Mouse (Mus musculus): ENCODE measurements around the gene Camk1d.

Camk1d gene

DNA sequence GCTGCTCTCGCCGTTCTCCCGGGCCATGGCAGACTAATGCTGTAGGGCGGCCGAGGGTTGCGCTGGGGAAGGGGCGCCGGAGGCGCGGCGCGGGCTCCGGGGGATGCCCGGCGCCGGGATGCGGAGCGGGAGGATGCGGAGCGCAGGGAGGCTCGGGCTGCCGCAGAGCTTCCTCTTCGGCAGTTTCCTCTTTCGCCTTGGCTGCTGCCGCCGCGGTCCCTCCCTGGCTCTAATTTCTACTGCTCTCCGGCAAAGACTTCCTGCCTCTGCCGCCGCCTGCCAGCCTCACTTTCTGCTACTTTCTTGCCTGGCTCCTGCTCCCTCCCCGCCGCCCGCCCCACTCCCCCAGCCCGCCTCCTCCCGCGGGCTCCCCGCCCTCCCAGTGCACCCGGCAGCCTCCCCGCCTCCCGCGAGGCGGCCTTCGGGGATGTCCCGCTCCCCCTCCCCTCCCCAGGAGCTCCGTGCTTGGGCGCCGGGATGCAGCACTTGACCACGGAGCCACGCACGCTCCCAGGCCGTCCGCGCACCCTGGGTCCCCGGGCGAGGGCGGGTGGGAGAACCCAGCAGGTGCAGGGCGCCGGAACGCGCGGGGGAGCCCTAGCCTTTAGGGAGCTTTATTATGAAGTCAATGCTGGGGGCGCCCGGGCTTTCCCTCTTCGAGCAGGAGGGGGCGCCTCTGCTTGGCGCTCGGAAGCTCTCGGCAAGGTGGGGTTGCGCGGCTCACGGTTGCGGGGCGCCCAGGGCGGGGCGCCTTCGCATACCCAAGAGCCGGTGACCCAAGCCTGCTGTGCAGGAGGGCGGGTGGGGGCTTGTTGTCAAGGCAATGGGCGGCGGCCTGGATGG is at the start of gene Camk1d:
Gene Camk1d (minus strand): TSS at position 305 of the 843 bp plus-strand sequence.
- peak; percentile 81 for DNase-seq (ENCODE audit: low spot score)

GRCm38 (mm10) chr2:5762031-5762430 is 47.7 kb upstream of the Camk1d start:
- no peak for DNase-seq (ENCODE audit: low spot score)

- no peak for DNase-seq (ENCODE audit: low spot score)
Observed at GRCm38 (mm10) chr2:5760479-5761008, 46.2 kb upstream of the Camk1d start.

- DNase-seq (ENCODE audit: low spot score) = no peak
Observed at GRCm38 (mm10) chr2:5758569-5758968, 44.3 kb upstream of the Camk1d start.

DNA sequence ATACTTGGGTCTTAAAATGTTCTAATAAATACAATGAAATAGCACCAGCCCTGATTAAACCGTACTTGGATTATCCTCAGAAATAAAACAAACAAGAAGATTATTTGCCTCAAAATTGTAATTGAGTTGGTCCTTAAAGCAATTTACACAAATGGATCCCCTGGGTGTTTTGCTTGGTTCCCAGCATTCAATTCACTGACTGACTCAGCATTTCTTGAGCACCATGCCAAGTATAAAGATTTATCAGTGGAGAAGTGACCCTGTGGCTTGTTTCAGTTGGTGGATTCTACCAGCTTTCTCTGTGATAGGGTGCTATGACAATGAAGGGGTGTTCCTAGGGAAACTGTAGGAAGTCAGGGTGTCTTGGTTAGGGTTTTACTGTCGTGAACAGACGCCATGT is 36.6 kb upstream of the Camk1d start:
- DNase-seq (ENCODE audit: low spot score) = no peak

DNA sequence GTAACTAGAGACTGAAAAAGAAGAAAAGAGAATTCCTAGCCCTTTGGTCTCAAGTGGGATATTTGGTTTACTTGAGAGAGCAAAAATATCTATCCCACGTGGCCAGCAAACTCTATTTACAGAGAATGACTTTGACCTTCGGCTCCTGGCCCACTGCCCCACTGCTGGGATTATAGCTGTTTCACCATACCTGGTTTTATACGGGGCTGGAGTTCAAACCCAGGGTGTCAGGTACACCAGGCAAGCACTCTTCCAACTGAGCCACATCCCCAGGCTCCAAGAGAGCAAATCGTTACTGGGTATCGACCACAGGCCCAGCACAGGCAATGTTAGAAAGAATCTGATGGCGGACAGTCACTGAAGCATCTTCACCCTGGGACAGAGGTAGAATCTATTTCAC is 34.9 kb upstream of the Camk1d start:
- no peak for DNase-seq (ENCODE audit: low spot score)

DNA sequence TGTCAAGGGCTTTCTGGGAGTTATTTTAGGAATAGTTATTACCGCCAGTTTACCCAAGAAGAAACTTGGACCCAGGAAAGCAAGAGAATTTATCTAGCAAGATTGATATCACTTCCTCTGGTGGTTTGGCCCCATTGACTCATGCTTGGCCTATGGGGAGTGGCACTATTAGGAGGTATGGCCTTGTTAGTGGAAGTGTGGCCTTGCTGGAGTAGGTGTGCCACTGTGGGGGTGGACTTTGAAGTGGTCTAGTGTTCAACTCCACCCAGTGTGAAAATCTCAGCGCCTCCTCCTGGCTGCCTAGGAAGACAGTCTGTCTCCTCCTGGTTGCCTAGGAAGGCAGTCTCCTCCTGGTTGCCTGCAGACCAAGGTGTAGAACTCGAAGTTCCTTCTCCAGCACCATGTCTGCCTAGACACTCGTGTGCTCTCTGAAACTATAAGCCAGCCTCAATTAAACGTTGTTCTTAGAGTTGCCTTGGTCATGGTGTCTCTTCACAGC is 33.3 kb upstream of the Camk1d start:
- no peak for DNase-seq (ENCODE audit: low spot score)

DNA sequence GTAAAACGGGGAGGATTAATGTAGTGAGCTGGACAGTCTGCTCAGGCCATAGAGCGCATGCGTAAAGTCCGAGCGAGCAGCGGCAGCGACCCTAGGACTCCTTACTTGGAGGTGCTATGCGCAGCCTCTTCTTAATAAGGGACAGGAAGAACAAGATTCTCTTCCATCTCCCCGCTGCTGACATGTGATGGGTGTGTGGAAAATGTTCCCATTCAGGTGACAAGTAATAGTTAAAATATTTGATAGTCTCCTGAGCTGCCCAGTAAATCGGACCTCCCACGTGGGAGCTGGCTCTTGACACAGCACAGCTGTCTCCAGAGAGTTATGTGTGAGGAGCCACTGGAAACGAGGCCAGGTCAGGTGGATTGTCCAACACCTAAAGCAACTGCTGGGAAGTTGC is 32.2 kb upstream of the Camk1d start:
- DNase-seq (ENCODE audit: low spot score) = no peak

DNA sequence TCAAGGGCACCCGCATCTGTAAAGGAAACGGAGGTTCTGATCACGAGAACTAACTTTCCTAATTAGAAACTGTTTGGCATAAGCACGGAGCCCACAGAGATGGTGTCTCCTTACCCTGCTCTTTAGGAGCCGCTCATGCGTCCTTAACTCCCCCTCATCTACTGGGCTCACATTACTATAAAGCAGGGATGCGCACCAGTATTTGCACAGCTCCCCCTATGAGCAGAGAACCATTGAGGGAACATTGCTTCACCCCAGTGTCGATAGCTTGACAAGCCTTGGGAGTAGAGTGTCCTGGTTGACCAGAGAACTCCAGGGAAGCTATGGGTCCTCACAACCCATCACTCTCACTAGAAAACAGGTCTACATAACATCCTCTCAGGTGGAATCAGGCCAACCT is 29.6 kb upstream of the Camk1d start:
- no peak for DNase-seq (ENCODE audit: low spot score)

- no peak for DNase-seq (ENCODE audit: low spot score)
Observed at GRCm38 (mm10) chr2:5740913-5741312, 26.6 kb upstream of the Camk1d start.

DNA sequence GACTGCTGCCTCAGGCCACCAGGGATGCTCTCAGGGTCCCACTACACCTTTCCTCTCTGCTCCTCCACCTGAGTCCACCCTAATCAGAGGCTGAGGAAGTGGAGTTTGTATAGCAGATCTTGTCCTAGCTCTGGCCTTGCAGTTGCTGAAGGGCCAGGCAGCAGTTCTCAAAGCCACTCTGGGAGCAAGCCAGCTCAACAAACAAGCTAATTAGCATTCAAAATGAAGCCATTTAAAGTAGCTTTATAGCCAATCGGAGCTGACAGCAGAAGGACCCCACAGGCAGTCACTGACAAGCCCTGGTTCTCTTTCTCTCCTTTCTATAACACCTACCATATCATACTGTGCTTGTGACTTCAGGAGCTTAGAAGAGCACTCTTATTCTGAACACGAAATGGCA is 21.6 kb upstream of the Camk1d start:
- no peak for DNase-seq (ENCODE audit: low spot score)

DNA sequence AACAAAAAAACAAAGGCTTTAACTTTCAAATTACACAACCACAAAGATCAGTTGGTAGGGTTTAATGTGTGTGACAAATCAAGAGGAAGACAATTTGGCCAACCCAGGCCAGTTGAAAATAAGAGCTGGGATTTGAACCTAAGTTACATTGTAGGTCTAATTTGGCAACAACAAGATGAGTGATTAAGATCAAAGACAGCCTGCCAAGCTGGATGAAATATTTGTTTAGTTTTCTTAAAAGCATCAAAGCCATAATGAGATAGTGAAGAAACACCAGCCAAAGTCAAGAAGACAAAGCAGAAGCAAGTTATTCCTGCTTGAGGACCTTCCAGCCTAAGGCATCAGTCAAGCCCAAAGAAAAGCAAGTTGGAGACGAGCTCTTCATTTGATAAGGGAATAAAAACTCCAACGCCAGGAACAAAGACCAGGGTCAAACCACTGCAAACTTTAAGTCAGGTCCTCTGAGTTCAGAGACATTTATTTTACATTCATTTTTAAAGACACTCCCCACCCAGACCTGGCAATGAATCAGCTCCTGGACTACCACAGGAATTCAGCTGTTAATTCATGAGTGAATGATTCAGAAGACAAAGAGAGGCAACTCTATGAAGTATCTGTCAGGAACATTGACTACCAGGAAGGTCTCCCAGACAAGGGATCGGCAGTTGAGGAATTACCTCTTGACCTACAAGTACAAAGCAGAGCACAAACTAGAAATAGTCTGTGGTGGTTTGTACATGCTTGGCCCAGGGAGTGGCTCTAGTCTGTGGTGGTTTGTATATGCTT is 19.2 kb upstream of the Camk1d start:
- no peak for DNase-seq (ENCODE audit: low spot score)

GRCm38 (mm10) chr2:5732047-5732446 is 17.7 kb upstream of the Camk1d start:
- DNase-seq (ENCODE audit: low spot score) = no peak

DNA sequence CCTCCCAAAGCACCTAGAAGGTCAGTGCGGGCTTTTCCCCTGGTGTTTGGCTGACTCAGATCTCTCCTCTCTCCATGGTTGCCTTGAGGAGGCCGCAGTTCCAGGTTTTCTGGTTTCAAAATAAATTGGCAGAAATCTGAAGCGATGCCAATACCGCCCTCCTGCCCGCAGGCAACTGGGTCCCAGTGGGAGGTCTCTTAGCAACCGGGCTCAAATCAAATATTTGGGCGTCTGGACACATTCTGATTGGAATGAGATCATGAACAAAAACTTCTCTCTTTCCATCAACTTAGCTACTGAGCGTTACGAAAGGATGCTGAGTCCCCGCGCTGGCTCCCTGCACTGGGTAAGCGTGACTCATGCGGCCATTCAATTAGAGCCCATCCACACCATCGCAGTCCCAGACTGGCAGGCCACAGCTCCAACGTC is 16.1 kb upstream of the Camk1d start:
- DNase-seq (ENCODE audit: low spot score) = no peak

DNA sequence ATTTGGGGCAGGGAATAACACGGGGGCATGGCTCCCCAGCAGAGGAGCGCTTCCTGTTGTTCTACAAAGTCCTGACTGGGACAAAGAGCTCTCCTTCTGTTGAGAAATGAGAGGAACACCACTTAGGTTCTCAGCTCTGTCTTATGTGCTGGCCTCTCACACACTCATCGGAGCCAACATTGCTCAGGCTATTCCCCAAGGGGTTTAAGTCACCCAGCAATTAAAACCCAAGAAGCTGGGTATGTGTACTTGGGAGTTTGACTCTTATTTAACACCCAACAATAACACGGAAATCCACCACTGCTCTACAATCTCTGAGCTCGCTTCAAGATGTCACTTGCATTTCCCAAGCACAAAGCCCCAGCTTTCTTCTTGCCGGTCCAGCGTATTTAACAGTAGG is 15.6 kb upstream of the Camk1d start:
- DNase-seq (ENCODE audit: low spot score) = no peak

DNA sequence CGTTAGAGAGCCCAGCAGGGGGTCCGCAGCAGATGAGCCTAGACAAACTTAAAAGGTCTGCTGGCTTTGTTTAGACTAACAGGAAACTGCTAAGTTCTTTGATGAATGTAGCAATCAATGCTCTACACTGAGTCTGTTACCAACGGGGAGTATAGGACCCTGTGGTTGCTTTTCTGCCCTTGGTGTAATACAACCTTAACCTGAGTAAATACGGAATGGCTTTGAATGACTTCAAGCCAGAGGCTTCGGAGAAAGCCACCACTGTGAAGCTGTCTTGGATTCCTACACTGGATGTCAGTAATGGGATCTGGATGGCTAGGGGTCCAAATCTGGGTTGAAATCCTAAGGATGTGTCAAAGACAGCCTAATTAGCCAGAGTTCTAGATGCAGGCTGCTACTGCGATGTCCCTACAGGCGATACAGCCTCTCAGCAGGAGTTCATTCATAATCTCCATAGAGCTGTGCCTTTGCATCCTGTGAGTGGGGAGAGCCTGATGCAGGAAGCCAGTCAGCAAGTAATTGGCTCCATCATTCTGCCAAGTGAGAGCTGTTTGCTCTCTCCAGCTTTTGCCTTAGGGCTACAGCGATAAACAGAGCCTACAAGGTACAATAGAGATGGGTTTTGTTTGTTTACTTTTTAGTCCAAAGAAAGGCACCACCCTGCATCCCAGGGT is 10.8 kb upstream of the Camk1d start:
- DNase-seq (ENCODE audit: low spot score) = no peak

- DNase-seq (ENCODE audit: low spot score) = no peak
Observed at GRCm38 (mm10) chr2:5717675-5718074, 3.4 kb upstream of the Camk1d start.

GRCm38 (mm10) chr2:5715544-5715943 is 1.2 kb upstream of the Camk1d start:
- no peak for DNase-seq (ENCODE audit: low spot score)

GRCm38 (mm10) chr2:5715054-5715410 is 717 bp upstream of the Camk1d start:
- DNase-seq (ENCODE audit: low spot score) = no peak

DNA sequence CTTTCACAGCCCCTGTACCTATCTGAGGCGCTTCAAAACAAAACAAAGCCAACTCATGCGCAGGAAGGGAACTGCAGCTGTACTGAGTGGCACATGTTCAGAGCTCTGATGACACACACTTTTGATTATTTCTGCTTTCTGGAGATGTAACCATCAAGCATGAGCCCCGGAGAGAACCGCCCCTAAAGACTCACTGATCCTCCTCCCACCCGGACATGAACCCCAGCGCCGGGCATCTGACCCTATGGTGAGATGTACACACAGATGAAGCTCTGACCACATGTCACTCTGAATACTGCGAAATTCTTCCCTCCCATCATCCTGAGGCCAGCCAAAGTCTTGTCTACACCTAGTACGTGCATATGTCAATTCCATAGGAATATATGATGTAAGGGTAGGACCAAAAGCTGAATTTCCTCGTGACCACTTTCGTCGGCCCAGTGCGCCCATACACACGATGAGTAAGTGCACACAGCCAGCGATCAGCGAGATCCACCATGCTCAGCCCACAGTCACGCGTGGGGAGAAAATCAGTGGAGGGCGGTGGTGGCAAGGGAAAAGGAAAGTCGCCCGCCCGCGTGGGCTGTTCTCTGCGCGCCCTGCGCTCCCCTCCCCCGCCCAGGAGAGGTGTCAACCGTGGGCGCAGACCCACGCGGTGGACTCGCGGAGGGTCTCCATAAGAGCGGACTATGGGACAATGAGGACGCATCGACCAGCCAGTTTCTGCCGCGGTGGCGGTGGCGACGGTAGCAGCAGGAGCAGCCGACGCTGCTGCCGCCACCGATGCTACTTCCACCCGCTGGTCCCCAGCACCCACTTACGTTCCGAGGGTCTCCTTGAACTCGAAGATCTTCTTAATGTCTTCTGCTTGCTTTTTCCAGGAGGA is 747 bp downstream of the Camk1d start:
- DNase-seq (ENCODE audit: low spot score) = peak; percentile 23

DNA sequence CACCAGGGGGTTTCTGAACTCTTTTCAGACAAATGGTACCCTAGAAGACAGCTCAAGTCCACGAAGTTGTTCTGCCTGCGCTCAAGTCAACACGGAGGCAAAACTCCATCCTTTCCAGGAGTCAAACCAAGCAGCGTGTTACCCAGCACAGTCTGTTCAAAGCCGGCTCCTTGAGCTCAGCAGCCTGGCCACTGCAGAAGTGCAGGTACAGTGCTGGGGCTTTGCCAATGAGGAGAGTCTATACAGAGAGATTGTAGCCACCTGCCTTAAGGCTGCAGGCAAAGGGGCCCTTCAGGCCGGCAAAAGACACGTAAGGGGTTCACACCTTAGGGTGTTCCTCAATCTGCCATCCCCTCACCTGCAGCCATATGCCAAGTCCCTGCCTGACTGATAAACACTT is 2.1 kb downstream of the Camk1d start:
- DNase-seq (ENCODE audit: low spot score) = no peak
